Mouse (Mus musculus) retina, postnatal 1 day (tissue): ENCODE measurements at regions not wholly inside any gene's neighbourhood (a gene's known extent, or its start where the extent isn't known, plus 50 kb on each side); places are given as distances from the start of the nearest gene placed in this dataset.

Experiments
- DNase-seq: peaks from one replicate; pipeline ENCODE4 v3.0.0-alpha.2; 2012

DNA sequence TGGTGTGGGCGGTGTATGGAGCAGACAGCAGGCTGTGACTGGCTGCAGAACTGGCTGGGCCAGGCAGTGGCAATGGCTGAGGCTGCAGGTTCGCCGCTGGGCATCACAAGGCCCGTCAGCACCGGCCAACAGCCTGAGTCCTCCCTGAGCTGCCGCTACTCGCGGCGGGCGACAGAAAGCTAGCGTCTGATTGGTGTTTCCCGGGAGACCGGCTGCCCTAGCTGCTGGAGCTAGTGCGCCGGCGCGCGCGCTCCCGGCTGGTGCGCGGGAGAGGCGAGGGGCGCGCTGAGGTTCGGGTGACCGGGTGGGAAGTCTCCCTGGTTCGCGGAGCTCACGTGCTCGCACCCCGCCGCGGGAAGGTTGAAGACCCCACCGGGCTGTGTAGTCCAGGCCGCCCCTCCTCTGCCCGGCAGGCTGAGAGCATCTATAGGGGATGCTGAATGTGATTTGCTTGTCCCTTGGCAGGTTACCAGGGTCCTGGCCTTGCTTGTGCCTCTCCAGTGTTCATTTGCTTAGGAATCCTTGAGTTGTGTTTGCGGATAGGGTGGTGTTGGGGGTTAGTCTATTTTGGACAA, 241.2 kb downstream of the Mef2c start:
- peak; percentile 98 for DNase-seq

- peak; percentile 82 for DNase-seq
Observed at GRCm38 (mm10) chr13:83745961-83746360, 242.1 kb downstream of the Mef2c start.

DNA sequence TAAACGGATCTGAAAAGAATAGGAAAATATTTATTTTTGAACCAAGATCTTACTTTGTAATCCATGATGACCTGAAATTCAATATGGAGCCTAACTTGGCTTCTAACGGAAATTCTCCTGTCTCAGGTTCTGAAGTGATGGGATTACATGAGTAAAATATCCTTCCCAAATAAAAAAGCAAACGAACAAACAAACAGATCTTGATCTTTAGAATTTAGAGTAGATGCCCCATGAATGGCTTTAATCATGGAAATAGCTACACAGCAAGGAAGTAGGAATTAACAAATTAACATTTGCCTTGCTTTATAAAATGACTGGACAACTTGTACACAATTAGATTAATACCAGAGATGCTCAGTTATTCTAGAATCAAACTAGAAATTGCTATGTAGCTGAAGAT, 243.8 kb downstream of the Mef2c start:
- no peak for DNase-seq

DNA sequence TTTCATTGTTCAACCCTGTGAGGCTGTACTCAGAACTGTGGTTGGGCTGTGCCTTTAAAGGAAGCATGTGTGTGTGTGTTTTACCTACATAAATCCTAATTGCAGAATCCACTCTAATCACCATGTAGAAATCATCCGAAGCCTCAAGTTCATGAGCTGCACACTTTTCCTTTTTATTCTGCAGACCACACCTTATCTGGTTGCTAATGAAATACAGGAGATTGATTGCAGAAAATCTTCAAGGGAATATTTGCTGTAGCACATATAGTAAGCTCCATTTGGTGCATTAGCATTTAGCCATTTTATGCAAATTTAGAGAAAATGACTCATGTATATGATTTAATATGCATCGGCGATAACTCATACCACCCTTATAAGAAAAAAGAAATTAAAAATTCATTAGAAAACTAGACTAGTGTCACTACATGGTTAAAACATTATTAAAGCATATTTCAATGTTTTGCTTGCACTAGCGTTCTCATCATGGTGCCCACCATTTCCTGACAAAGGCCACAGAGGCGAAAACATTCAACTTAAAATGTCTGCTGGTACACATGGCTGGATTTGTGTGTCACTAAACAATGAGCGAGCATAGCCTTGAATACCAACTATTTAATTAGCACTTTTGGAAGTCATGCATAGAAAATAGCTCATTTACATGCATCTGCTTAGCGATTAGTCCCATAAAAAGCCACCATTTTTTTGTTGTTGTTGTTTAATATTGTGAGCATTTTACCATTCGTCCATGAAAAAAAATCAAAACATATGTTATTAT, 245.7 kb downstream of the Mef2c start:
- DNase-seq, result peak; percentile 94

GRCm38 (mm10) chr13:83750437-83750836, 246.6 kb downstream of the Mef2c start:
- DNase-seq, result peak; percentile 32

DNA sequence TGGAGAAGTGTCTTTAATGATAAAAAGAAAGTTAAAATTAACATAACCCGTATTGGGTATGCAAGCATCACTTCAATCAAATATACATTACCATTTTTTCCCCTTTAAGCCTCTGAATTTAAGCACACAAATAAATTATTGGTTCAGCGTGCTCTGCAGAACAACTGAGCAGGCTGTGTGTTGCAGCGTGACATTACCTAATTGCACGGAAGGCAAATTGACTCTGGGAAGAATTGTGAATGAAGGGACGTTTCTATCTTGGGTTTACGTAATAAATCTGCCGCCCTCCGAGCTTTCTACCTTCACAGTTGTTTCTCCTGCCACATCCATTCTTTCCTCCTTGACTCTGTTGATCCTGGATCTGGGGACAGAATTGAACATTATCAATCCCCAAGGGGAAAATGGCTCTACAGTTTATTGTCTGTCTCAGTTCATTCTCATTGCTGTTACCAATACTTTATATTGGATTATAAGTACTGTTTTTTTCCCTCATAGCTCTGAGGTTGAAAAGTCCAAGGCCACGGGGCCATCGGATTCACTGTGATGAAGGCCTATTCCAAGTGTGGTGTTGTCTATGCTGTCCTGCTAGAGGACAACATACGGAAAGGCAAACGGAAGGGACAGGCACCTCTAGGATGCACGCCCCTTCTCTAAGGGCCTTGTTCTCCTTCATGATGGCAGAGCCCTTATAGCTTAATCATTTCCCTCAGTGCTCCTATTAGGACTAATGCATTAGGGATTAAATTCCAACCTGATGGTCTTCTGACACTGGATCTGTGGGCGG, 256.7 kb downstream of the Mef2c start:
- DNase-seq, result no peak

DNA sequence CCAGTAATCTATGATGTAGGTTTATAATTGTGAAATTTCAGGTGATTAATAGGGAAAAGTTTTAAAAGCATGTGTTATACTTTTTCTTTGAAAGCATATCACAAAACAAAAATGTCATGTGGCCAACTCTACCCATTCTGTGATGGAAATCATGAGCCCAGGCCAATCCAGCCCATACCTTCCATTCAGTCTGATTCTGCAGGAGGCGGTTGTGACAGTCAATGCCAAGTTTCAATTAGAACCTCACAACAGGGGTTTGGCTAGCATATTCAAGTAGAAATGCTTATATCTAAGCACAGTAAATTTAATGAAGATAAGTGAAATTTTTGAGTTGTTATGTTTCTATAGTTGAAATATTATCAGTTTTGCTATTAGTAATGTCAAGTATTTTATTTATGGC, 258.6 kb downstream of the Mef2c start:
- DNase-seq, result no peak

DNA sequence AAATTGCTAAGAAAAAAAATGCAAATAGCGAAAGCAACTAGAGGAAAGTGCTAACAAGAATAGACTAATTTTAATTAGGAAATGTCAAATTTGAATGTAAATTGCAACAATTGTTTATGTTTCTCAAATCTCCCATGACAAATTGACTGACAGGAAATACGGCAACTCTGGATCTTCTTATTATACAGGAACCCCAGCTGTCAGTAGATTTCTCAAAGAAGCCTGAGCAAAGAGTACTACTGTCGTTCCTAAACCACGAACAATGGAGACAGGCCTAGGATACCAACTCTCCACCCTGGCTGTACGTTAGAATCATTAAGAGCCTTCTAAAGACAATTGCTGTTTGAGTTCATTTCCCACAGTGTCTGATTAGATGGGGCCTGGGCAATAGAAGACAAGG, 259.5 kb downstream of the Mef2c start:
- DNase-seq, result peak; percentile 64

DNA sequence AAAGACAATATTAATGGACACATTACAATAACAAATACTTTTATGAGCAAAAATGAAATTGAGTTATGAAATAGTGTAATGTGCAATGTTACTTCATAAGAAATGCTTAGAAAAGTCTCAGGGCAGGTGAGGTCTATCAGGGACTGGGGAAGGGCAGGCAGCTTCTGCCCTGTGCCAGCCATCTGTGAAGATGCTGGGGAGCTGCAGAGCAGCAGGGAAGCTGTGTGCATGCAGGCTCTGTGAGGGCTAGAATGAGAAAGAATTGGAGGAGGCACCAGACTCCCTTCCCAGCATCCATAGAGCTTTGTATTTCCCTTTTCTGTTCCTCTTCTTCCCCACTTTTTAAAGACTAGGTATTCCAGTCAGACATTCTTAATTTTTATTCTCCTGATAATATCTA, 281.8 kb downstream of the Mef2c start:
- DNase-seq, result no peak

- DNase-seq, result no peak
Observed at GRCm38 (mm10) chr13:83809535-83809934, 305.7 kb downstream of the Mef2c start.

- DNase-seq, result peak; percentile 66
Observed at GRCm38 (mm10) chr13:83820291-83820690, 316.5 kb downstream of the Mef2c start.

- DNase-seq, result peak; percentile 33
Observed at GRCm38 (mm10) chr13:83820721-83821120, 316.9 kb downstream of the Mef2c start.

GRCm38 (mm10) chr13:83824926-83825325, 321.1 kb downstream of the Mef2c start:
- DNase-seq, result no peak

DNA sequence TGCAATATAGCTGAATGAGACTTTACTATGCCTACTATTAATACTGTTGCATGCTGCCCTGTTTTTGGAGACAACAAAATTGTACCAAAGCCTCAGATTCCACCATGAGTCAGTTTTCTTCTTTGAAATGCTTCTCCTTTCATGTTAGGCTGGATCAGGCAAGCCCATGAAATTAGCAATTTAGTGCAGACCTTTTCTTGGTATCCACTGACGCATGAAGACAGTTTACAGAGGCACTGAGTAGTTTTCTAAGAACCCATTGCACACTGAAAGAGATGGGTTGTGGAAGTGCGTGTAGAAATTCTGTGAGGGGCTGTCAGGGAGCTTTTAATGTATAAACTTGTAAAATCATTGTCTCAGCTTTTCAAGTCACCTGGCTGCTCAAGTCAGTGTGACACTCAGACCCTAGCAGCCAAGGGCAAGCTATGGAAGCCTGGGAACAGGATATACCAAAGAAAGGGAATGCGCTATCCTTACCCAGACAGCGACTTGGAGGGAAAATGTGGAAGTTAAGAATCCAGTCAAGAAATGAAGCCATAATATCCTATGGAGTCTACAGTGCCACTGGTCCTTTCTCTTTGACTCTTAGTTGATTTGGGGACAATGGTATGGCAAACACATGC, 323.1 kb downstream of the Mef2c start:
- peak; percentile 31 for DNase-seq

GRCm38 (mm10) chr13:83865932-83866685, 356.0 kb upstream of the Tmem161b start:
- peak; percentile 68 for DNase-seq

DNA sequence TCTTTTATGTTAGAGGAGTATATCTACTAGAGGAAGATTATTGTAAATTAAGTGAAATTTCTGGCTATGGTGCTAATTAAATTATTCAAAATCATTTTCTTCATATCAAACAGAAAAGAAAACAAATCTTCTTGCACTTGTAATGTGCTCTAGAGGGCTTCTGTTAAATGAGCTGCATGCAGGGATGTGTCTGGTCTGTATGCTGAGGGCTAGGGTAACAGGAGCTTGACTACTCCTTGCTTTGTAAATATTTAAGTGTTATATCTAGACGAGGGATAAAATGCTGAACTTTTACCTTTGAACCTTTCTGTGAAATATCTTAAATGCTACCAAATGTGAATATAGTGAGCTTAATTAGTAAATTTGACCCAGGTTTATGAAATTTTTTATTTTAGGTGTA, 354.9 kb upstream of the Tmem161b start:
- DNase-seq, result no peak

- peak; percentile 58 for DNase-seq
Observed at GRCm38 (mm10) chr13:83867831-83868473, 354.1 kb upstream of the Tmem161b start.

DNA sequence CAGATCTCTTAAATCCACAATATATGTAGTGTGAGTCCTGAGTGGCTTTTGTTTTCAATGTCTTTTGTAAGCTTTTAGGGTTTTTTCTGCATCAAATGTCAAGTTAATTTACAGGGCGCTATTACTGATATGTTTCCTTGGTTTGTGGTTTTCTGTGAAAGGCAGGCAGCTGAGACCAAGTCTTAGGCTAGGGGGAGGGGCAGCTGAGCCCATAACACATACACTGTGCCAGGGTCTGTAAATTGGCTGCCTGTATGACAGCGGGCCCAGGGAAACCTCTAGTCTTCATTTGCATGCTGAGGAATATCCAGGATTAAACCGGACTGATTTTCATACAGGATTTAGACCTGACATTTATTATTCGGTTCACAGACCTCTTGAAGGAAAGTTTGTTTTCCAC, 353.2 kb upstream of the Tmem161b start:
- peak; percentile 88 for DNase-seq

DNA sequence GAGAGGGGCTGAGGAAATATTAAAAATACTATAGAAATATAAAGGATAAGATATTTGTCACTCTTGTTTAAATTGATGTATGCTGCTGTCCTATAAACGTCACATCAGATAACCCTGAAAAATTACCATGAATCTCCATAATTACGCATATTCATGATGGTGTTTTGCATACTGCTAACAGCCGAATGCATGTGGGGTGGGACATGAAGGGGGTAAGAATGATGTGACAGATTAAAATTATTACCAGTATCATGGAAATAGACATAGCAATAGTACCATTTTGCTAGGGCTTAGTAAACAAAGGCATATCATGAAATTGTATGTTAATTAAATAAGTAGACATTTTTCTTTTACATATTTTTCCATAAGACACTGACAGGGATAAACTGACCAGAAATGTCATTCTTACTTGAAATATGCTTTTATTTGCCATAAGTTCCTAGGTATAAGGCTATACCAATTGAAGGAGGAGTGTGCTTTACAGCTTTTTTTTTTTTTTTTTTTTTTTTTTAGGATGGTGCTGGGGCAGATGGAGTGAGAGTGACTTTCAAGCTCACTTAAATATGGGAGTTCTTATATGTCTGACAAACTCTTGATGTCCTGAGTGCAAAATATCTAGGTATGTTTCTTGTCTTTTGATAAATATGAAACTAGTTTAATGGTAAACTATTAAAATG, 349.8 kb upstream of the Tmem161b start:
- DNase-seq, result peak; percentile 92

- peak; percentile 99 for DNase-seq
Observed at GRCm38 (mm10) chr13:83872887-83873286, 349.2 kb upstream of the Tmem161b start.

DNA sequence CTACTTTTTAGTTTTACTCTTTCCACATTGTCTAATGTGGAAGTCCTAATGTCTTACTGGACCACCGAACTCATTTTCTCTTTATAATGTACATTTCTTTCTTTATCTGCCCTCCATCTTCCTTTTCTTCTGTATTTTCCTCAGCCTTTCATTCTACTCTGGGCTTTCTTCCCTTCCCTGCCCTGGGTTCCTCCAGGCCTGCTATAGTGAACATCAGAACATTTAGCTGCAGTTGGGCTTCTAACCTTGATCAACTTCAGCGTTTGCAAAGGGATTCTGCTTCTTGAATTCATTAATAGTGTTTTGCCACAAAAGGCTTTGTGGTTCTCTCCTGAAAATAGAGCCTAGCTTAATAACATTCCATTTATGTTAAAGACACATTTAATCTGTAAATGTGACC, 342.5 kb upstream of the Tmem161b start:
- no peak for DNase-seq

DNA sequence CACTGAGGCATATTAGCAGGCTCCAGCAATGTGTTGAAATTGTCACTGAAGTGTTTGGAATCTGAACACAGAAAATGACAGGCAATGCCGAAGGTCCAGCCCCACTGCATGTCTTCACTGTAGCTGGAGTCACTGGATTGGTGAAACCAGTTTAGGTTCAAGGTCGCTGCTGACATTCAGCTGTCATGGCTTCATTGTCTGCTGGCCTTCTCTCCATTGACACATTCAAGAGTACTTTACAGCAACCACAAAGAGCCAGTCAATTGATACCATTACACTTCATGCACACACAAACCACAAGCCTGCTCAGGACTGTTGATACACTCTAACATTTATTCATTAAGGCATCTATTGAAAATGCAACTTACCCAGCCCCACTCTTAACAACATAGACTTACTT, 341.8 kb upstream of the Tmem161b start:
- DNase-seq, result peak; percentile 65
